Mouse (Mus musculus): ENCODE results near the gene Mmp17.

Mmp17 gene

DNA sequence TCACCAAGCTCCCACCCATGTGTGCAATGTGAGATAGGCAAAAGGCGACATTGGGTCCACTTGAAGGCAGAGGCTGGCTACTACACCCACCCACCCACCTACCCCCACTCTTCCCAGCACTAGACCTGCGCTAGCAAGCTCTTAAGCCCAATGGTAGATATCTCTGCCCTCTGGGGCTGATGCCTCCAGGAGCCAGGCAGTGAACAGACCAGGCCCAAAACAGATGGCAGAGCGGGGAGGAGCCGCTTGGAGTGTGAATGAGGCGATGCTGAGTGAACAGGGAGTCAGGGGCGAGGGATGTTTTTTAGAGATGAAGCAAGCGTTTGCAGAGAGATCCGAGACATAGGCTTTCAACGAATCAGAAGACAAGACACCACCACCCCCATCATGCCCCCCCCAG, 3.4 kb upstream of the Mmp17 start:
- no peaks in the 10 kb centered on the region for H3K36me3 ChIP-seq (ENCODE audit: insufficient read depth, low read length)
- no peaks in the 10 kb centered on the region for H3K9me3 ChIP-seq (ENCODE audit: low read length)
- H3K4me3 ChIP-seq (replicated peaks; ENCODE audit: low read length) = no peak overlapping the region
- H3K27me3 ChIP-seq (ENCODE audit: insufficient read depth, low read length) = peaks cover 34% of the 10 kb centered on the region
- peaks cover 18% of the 10 kb centered on the region for H3K4me1 ChIP-seq (replicated peaks; ENCODE audit: low read depth, low read length)
- no peak for TF ChIP-seq CTCF (conservative IDR thresholded peaks at IDR 0.05; ENCODE audit: low read length)
- no peak for TF ChIP-seq POU5F1 (IDR thresholded peaks at IDR 0.05; ENCODE audit: borderline replicate concordance, low read length)
- TF ChIP-seq NANOG (IDR thresholded peaks at IDR 0.05; ENCODE audit: borderline replicate concordance, low read length) = no peak

DNA sequence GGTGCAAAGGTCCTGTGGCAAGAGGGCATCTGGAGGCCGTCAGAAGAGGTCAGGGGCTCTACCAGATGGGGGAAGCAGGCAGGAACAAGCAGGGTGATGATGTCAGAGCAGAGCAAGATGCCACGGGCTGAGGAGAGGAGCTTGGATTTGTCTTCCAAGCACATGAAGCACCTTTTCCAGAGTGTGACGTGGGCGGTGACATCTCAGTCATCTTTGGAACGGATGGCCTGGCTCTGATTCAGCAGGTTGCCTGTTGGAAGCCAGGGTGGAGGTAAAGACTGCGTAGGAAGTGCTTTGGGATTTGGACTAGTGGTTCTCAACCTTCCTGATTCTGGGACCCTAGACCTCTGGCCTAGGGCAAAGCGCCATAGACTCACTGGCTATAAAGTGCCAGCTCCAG, 3.0 kb upstream of the Mmp17 start:
- H3K36me3 ChIP-seq (ENCODE audit: insufficient read depth, low read length) = no peaks in the 10 kb centered on the region
- H3K4me3 ChIP-seq (replicated peaks; ENCODE audit: low read length) = no peak overlapping the region
- H3K9me3 ChIP-seq (ENCODE audit: low read length) = no peaks in the 10 kb centered on the region
- peaks cover 38% of the 10 kb centered on the region for H3K27me3 ChIP-seq (ENCODE audit: insufficient read depth, low read length)
- H3K4me1 ChIP-seq (replicated peaks; ENCODE audit: low read depth, low read length) = peaks cover 22% of the 10 kb centered on the region
- TF ChIP-seq CTCF (conservative IDR thresholded peaks at IDR 0.05; ENCODE audit: low read length) = no peak
- no peak for TF ChIP-seq NANOG (IDR thresholded peaks at IDR 0.05; ENCODE audit: borderline replicate concordance, low read length)
- no peak for TF ChIP-seq POU5F1 (IDR thresholded peaks at IDR 0.05; ENCODE audit: borderline replicate concordance, low read length)

DNA sequence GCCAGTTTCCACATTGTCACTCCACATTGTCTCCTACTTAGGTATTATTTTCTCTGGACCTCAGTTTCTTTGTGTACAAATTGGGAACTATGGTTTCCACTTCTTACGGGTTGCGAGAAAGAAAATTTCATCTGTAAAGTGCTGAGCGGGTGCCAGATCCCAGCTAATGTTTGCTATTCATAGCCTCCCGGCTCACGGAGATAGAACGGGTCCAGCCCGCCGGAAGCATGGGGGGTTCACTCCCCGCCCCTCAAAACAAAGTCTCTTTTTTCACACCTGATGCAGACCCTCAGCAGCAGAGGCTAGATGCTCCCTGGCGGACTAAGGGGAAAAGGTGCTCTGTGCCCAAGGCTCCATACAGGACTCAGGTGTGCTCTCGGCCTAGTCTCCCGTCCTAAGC, 638 bp upstream of the Mmp17 start:
- TF ChIP-seq CTCF (conservative IDR thresholded peaks at IDR 0.05; ENCODE audit: low read length) = no peak
- TF ChIP-seq POU5F1 (IDR thresholded peaks at IDR 0.05; ENCODE audit: borderline replicate concordance, low read length) = no peak
- TF ChIP-seq NANOG (IDR thresholded peaks at IDR 0.05; ENCODE audit: borderline replicate concordance, low read length) = no peak
- Histone ChIP-seq H3K4me3 (replicated peaks; ENCODE audit: low read length) (peak overlapping the region; percentile 92), H3K9me3 (ENCODE audit: low read length) (no peaks in the 10 kb centered on the region), H3K4me1 (replicated peaks; ENCODE audit: low read depth, low read length) (peaks cover 26% of the 10 kb centered on the region), H3K36me3 (ENCODE audit: insufficient read depth, low read length) (no peaks in the 10 kb centered on the region), H3K27me3 (ENCODE audit: insufficient read depth, low read length) (peaks cover 45% of the 10 kb centered on the region)

DNA sequence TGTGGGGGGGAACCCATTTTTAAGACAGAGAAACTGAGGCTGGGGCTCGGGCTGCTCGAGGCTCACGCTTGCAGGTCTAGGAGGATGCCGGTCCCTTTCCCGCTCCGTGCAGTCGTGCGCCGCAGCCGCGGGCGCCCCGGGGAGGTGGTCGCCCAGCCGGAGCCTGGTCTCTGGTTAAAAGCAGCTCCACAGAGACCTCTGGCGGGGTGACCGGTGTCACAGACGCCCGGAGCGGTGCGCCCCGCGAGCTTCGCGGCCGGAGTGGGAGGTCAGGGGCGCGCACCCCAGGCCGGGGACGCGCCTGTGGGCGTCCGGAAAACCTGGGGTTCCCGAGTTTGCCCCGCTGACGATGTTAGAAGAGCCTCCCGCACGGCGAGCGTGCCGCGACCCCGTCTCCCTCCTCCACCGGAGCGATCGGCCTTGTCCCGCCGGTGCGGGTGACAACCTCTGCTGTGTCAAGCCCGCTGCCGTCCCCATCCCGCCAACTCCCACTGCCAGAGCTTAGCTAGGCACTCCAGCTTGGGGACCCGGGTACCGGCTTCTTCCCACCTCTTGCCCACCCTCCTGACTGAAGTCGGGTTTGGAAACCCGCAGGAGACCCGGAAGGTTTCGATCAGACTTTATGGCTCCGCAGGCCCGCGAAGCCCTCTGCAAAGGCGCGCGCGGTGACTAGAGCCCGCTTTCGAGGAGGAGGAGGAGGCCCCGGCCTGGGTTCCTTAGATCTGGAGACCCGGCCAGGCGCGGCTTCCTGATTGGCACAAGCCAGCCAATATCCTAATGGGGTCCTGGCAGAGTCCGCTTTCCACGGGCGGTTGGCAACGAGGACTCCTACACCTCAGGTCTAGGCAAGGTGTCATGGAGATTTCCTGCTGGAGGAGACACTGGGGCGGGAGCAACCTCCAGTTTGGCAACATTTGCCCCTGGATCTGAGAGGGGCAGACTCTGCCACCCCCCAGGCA, 893 bp downstream of the Mmp17 start:
- peak overlapping the region; percentile 92 for H3K4me3 ChIP-seq (replicated peaks; ENCODE audit: low read length)
- TF ChIP-seq POU5F1 (IDR thresholded peaks at IDR 0.05; ENCODE audit: borderline replicate concordance, low read length) (no peak), NANOG (IDR thresholded peaks at IDR 0.05; ENCODE audit: borderline replicate concordance, low read length) (no peak), CTCF (conservative IDR thresholded peaks at IDR 0.05; ENCODE audit: low read length) (no peak)
- H3K36me3 ChIP-seq (ENCODE audit: insufficient read depth, low read length) = no peaks in the 10 kb centered on the region
- no peaks in the 10 kb centered on the region for H3K9me3 ChIP-seq (ENCODE audit: low read length)
- H3K27me3 ChIP-seq (ENCODE audit: insufficient read depth, low read length) = peaks cover 43% of the 10 kb centered on the region
- H3K4me1 ChIP-seq (replicated peaks; ENCODE audit: low read depth, low read length) = peaks cover 26% of the 10 kb centered on the region

DNA sequence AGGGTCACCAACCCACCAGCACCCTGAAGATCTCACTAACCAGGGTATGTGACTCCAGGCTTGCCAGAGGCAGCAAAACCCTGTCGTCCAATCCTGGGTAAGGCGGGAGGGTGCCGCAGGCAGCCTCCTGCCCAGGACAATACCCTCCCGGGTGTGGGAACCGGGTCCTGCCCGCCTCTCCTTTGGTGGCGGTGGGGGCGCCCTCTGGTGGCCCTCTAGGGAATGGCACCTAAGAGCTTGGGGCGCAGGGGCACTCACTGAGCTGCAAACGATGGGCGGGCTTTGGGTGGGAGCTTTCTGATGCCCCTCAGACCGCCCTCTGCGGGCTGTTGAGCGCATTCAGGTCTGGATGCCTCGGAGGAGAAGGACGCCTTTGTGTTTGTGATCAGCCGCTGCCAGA, 2.0 kb downstream of the Mmp17 start:
- H3K27me3 ChIP-seq (ENCODE audit: insufficient read depth, low read length) = peaks cover 40% of the 10 kb centered on the region
- H3K36me3 ChIP-seq (ENCODE audit: insufficient read depth, low read length) = no peaks in the 10 kb centered on the region
- peaks cover 30% of the 10 kb centered on the region for H3K4me1 ChIP-seq (replicated peaks; ENCODE audit: low read depth, low read length)
- TF ChIP-seq NANOG (IDR thresholded peaks at IDR 0.05; ENCODE audit: borderline replicate concordance, low read length) = no peak
- peak; percentile 75 for TF ChIP-seq CTCF (conservative IDR thresholded peaks at IDR 0.05; ENCODE audit: low read length)
- peak overlapping the region; percentile 92 for H3K4me3 ChIP-seq (replicated peaks; ENCODE audit: low read length)
- H3K9me3 ChIP-seq (ENCODE audit: low read length) = no peaks in the 10 kb centered on the region

DNA sequence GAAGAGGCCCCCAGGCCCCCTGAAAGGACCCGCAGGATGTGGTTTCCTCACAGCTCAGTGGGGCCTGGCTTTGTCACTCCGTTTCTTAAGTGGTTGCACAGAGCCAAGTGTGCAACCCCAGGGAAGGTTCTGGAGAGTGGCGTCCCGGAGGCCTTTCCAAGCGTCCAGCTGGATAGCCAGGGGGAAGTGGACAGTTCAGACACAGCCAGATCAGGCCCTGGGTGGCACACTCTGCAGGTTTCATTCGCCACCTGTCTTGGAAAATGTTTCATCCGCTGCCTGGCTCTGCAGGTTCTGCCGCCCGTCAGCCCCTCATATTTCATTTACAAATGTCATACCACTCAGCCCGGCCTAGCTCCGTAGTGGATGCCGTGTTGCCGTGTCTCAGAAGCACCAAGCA, 2.5 kb downstream of the Mmp17 start:
- H3K9me3 ChIP-seq (ENCODE audit: low read length) = no peaks in the 10 kb centered on the region
- no peaks in the 10 kb centered on the region for H3K36me3 ChIP-seq (ENCODE audit: insufficient read depth, low read length)
- H3K4me1 ChIP-seq (replicated peaks; ENCODE audit: low read depth, low read length) = peaks cover 34% of the 10 kb centered on the region
- no peak overlapping the region for H3K4me3 ChIP-seq (replicated peaks; ENCODE audit: low read length)
- TF ChIP-seq NANOG (IDR thresholded peaks at IDR 0.05; ENCODE audit: borderline replicate concordance, low read length) = no peak
- TF ChIP-seq POU5F1 (IDR thresholded peaks at IDR 0.05; ENCODE audit: borderline replicate concordance, low read length) = no peak
- no peak for TF ChIP-seq CTCF (conservative IDR thresholded peaks at IDR 0.05; ENCODE audit: low read length)
- peaks cover 37% of the 10 kb centered on the region for H3K27me3 ChIP-seq (ENCODE audit: insufficient read depth, low read length)

DNA sequence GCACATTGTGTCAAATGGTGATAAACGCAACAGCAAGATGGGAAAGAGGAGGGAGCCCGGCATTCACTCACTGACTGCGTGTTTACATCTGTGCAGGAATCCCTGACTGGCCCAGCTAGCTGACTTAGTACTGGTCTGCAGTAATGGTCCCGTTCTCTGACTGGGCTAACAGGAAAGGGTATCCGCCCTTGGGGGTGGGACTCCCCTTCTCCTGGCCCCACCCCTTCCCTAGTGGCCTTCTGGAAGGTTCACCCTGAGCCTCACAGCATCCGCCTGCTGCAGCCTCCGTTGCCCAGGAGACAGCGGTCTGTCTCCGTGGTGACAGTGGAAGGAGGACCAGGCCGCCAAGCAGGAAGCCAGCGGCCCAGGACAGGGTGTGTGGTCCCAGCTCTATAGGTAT, 6.9 kb downstream of the Mmp17 start:
- peaks cover 5% of the 10 kb centered on the region for H3K36me3 ChIP-seq (ENCODE audit: insufficient read depth, low read length)
- H3K4me1 ChIP-seq (replicated peaks; ENCODE audit: low read depth, low read length) = peaks cover 45% of the 10 kb centered on the region
- no peak for TF ChIP-seq POU5F1 (IDR thresholded peaks at IDR 0.05; ENCODE audit: borderline replicate concordance, low read length)
- TF ChIP-seq NANOG (IDR thresholded peaks at IDR 0.05; ENCODE audit: borderline replicate concordance, low read length) = no peak
- TF ChIP-seq CTCF (conservative IDR thresholded peaks at IDR 0.05; ENCODE audit: low read length) = no peak
- H3K4me3 ChIP-seq (replicated peaks; ENCODE audit: low read length) = no peak overlapping the region
- peaks cover 8% of the 10 kb centered on the region for H3K27me3 ChIP-seq (ENCODE audit: insufficient read depth, low read length)
- H3K9me3 ChIP-seq (ENCODE audit: low read length) = no peaks in the 10 kb centered on the region

DNA sequence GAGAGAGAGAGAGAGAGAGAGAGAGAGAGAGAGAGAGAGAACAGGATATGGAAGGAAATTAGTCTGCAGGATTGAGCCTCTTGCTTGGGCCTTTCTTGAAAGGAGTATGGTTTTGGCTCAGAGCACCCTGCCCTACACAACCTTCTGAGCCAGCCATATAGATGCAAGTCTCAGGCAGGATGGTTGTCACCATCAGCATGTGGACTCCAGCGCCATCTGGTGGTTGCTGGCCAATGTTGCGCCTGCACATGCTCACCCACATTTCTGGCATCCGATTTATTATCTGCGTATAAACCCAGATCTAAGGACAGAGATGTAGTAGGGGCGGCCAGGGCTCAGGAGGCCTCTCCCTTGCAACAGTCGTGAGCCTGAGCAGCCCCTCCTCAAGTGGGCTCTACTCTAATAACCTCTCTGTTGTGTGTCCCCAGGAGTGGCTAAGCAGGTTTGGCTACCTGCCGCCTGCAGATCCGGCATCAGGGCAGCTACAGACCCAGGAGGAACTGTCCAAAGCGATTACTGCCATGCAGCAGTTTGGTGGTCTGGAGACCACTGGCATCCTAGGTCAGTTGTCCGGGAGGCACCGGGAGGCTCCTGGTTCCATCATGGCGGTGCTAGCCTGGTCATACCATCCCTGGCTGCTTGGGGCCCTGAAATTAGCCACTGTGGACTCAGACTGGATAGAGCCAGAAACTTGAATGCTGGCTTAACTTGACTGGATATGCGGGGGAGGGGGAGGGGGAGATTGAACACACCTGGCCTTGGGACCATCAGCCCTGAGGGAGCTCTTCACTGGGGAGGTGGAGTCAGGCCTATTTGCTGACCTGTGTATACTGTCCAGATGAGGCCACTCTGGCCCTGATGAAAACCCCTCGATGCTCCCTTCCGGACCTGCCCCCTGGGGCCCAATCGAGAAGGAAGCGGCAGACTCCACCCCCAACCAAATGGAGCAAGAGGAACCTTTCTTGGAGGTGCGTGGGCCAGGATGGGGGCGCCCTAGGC, 10.4 kb downstream of the Mmp17 start:
- H3K4me3 ChIP-seq (replicated peaks; ENCODE audit: low read length) = peak overlapping the region; percentile 65
- H3K36me3 ChIP-seq (ENCODE audit: insufficient read depth, low read length) = peaks cover 26% of the 10 kb centered on the region
- no peaks in the 10 kb centered on the region for H3K9me3 ChIP-seq (ENCODE audit: low read length)
- TF ChIP-seq POU5F1 (IDR thresholded peaks at IDR 0.05; ENCODE audit: borderline replicate concordance, low read length) (no peak), CTCF (conservative IDR thresholded peaks at IDR 0.05; ENCODE audit: low read length) (peak; percentile 95)
- H3K27me3 ChIP-seq (ENCODE audit: insufficient read depth, low read length) = no peaks in the 10 kb centered on the region
- H3K4me1 ChIP-seq (replicated peaks; ENCODE audit: low read depth, low read length) = peaks cover 52% of the 10 kb centered on the region

Measured in E14TG2a.4 (cell line).